Comparison of ENCODE assay signal across 8 mouse cellular contexts in the genomic region with DNA sequence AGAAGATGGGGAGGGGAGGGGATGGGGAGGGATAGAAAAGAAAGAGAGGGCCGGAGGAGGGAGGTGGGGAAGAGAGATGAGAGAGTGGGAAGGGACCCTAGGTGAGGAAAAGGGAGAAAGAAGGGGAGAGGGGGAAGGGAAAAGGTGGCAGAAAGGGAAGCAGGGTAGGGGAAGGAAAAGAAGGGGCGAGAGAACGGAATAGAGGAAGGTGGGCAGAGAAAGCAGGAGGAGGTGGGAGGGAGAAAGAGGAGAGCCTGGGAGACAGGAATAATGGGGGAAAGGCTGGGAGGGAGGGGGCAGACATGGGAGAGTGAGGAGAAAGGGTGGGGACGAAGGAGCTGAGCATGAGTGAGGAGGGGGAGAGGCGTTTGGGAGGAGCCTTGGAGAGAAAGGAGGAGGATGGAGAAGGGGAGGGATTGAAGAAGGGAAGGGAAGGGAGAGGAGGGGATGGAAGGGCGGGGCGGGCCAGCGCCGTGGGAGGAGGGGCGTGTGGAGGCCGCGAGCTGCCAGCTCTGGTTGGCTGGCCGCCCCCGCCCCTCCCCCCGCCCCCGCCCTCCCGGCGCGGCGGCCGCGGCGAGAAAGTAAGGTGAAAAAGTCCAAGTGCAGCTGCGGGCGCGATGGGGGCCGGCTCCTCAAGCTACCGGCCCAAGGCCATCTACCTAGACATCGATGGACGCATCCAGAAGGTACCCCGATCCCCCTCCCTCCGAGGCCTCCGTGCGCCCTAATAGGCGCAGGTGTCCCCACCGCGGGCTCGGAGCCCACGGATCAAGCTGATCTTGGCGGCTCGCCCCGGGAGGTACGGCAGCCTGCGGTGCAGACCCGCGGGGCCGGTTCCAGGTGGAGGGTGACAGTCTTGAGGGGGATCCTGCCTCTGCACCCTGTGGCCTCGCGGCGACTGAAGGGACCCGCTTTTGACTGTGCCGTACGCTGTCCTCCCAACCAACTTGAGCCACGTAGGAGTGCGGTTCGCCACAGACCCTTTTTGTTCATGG. TPM values are rescaled to one million over a fixed set of nuclear protein-coding genes. Genes with fewer than 3 reads are reported as not detected.
DNase-seq lines count a peak whose midpoint lies in the region; ATAC-seq lines count a peak whose summit lies in the region.

A gene (plus strand): TSS at position 540 of the 995 bp plus-strand sequence.

- H3K9me3 ChIP-seq in embryonic facial prominence, embryonic 13.5 days: no peaks in the 10 kb centered on the region
- H3K9me3 ChIP-seq in limb, embryonic 12.5 days: no peaks in the 10 kb centered on the region
- H3K9me3 ChIP-seq in midbrain, embryonic 15.5 days: no peaks in the 10 kb centered on the region
- no peaks in the 10 kb centered on the region for H3K9me3 ChIP-seq in stomach, embryonic 15.5 days

- 2% methylated on average over 45 of the region's 56 CpGs for WGBS in embryonic facial prominence, embryonic 13.5 days
- under 1% methylated on average over 51 of the region's 56 CpGs for WGBS in limb, embryonic 12.5 days
- 2% methylated on average over 44 of the region's 56 CpGs for WGBS in midbrain, embryonic 15.5 days
- WGBS in stomach, embryonic 15.5 days: 1% methylated on average over 41 of the region's 56 CpGs

- peak; percentile 68 to 82 for DNase-seq in adrenal gland, adult (ENCODE audit: inconsistent age in 2 of 2, low spot score in 1 of 2)
- DNase-seq in adrenal gland, adult 8-10 months: no peak
- DNase-seq in heart, adult 9 months (ENCODE audit: low spot score in 2 of 2): peak; percentile 39 to 46
- DNase-seq in kidney, adult 8-10 months: peak; percentile 64 to 77

- peak; percentile 81 for ATAC-seq in embryonic facial prominence, embryonic 13.5 days (ENCODE audit: insufficient number of reproducible peaks, insufficient read depth, low FRiP score, low TSS enrichment, low read depth)
- peak; percentile 80 for ATAC-seq in limb, embryonic 12.5 days (ENCODE audit: insufficient number of reproducible peaks, insufficient read depth, low FRiP score, low TSS enrichment, low read depth)
- ATAC-seq in midbrain, embryonic 15.5 days (replicated peaks): peak; percentile 89
- ATAC-seq in stomach, embryonic 15.5 days (ENCODE audit: insufficient read depth, low FRiP score, low read depth): peak; percentile 77

- H3K27me3 ChIP-seq in embryonic facial prominence, embryonic 13.5 days: peaks cover 7% of the 10 kb centered on the region; the same call in 1 of the 2 replicates
- peaks cover 3% of the 10 kb centered on the region; the same call in 1 of the 2 replicates for H3K27me3 ChIP-seq in limb, embryonic 12.5 days
- H3K27me3 ChIP-seq in midbrain, embryonic 15.5 days (replicated peaks): no peaks in the 10 kb centered on the region
- H3K27me3 ChIP-seq in stomach, embryonic 15.5 days (replicated peaks): no peaks in the 10 kb centered on the region

- H3K4me2 ChIP-seq in embryonic facial prominence, embryonic 13.5 days: peak within 1 kb of the TSS; percentile 87
- peak within 1 kb of the TSS; percentile 84 for H3K4me2 ChIP-seq in limb, embryonic 12.5 days
- H3K4me2 ChIP-seq in midbrain, embryonic 15.5 days: peak within 1 kb of the TSS; percentile 68
- H3K4me2 ChIP-seq in stomach, embryonic 15.5 days: peak within 1 kb of the TSS; percentile 93

- no peaks in the 10 kb centered on the region for H3K36me3 ChIP-seq in embryonic facial prominence, embryonic 13.5 days
- no peaks in the 10 kb centered on the region for H3K36me3 ChIP-seq in limb, embryonic 12.5 days
- H3K36me3 ChIP-seq in midbrain, embryonic 15.5 days (replicated peaks): no peaks in the 10 kb centered on the region
- H3K36me3 ChIP-seq in stomach, embryonic 15.5 days: no peaks in the 10 kb centered on the region

- H3K4me1 ChIP-seq in embryonic facial prominence, embryonic 13.5 days: peaks cover 38% of the 10 kb centered on the region
- H3K4me1 ChIP-seq in limb, embryonic 12.5 days (replicated peaks): peaks cover 54% of the 10 kb centered on the region
- H3K4me1 ChIP-seq in midbrain, embryonic 15.5 days: peaks cover 49% of the 10 kb centered on the region
- H3K4me1 ChIP-seq in stomach, embryonic 15.5 days: peaks cover 44% of the 10 kb centered on the region

- H3K9ac ChIP-seq in embryonic facial prominence, embryonic 13.5 days: peak within 1 kb of the TSS; percentile 82
- H3K9ac ChIP-seq in limb, embryonic 12.5 days (replicated peaks): peak within 1 kb of the TSS; percentile 79
- peak within 1 kb of the TSS; percentile 81 for H3K9ac ChIP-seq in midbrain, embryonic 15.5 days
- H3K9ac ChIP-seq in stomach, embryonic 15.5 days: peak within 1 kb of the TSS; percentile 78

- H3K27ac ChIP-seq in embryonic facial prominence, embryonic 13.5 days: peak within 1 kb of the TSS; percentile 55
- H3K27ac ChIP-seq in limb, embryonic 12.5 days: peak within 1 kb of the TSS; percentile 87
- H3K27ac ChIP-seq in midbrain, embryonic 15.5 days: peak within 1 kb of the TSS; percentile 75
- H3K27ac ChIP-seq in stomach, embryonic 15.5 days: peak within 1 kb of the TSS; percentile 81

- H3K4me3 ChIP-seq in embryonic facial prominence, embryonic 13.5 days: peak within 1 kb of the TSS; percentile 76
- peak within 1 kb of the TSS; percentile 84 for H3K4me3 ChIP-seq in limb, embryonic 12.5 days (replicated peaks)
- H3K4me3 ChIP-seq in midbrain, embryonic 15.5 days: peak within 1 kb of the TSS; percentile 87
- H3K4me3 ChIP-seq in stomach, embryonic 15.5 days (replicated peaks): peak within 1 kb of the TSS; percentile 81

RNA-seq across cellular contexts. Expression of the gene that starts here (rescaled TPM):
- 1 to 10 TPM; 3.0 to 7.7 (median 5.2) TPM for total RNA-seq in adrenal gland, adult 8-10 months (2022)
- 21.9 and 25.1 TPM in 2 replicates for polyA plus RNA-seq in embryonic facial prominence, embryonic 13.5 days (2015; fragmentation: Nextera tagmentation; extraction: Ambion mirVana)
- 26.7 and 29.1 TPM in 2 replicates for polyA plus RNA-seq in limb, embryonic 12.5 days (2016; fragmentation: Nextera tagmentation; extraction: Ambion mirVana)
- polyA plus RNA-seq in midbrain, embryonic 15.5 days (2015; fragmentation: Nextera tagmentation; extraction: Ambion mirVana): 36.1 and 38.1 TPM in 2 replicates
- polyA plus RNA-seq in stomach, embryonic 15.5 days (2015; fragmentation: Nextera tagmentation; extraction: Ambion mirVana): 31.8 and 36.6 TPM in 2 replicates
